Mouse (Mus musculus) heart, adult 2 months (tissue): ENCODE data around the gene Ints7. TPM values are rescaled to one million over a fixed set of nuclear protein-coding genes. Genes with fewer than 3 reads are reported as not detected.

Experiments
- DNase-seq, 2 experiments: peaks; one replicate each; pipeline ENCODE4 v3.0.0; 2021
- H3K27ac ChIP-seq: fragments of 200-600 bp; 2 replicates; pipeline ENCODE4 v1.8.1; 2022
- H3K27me3 ChIP-seq: fragments of 200-500 bp; 2 replicates; pipeline ENCODE4 v1.6.1; 2012; ENCODE audit warnings: mild to moderate bottlenecking, low read length, inconsistent platforms, mixed read lengths; ENCODE audit not compliant: control insufficient read depth, insufficient read depth
- H3K36me3 ChIP-seq: fragments of 200-500 bp; 2 replicates; pipeline ENCODE4 v1.6.1; 2012; ENCODE audit warnings: low read length, inconsistent platforms; ENCODE audit not compliant: control insufficient read depth, insufficient read depth
- H3K4me1 ChIP-seq: fragments of 200-500 bp; 2 replicates; pipeline ENCODE4 v1.6.1; 2011; ENCODE audit warnings: low read length; ENCODE audit not compliant: control insufficient read depth, insufficient read depth
- H3K4me3 ChIP-seq: fragments of 200-600 bp; 2 replicates; pipeline ENCODE4 v1.8.1; 2022
- H3K79me2 ChIP-seq: fragments of 200-500 bp; replicated peaks from 2 replicates; pipeline ENCODE4 v1.6.1; 2012; ENCODE audit warnings: mild to moderate bottlenecking, inconsistent platforms, low read length, moderate library complexity, mixed read lengths; ENCODE audit not compliant: control insufficient read depth, insufficient read depth
- H3K9ac ChIP-seq: fragments of 200-500 bp; 2 replicates; pipeline ENCODE4 v1.6.1; 2012; ENCODE audit warnings: low read depth, mild to moderate bottlenecking, control low read depth, inconsistent platforms, low read length, mixed read lengths
- CTCF ChIP-seq: fragments of 200-600 bp; IDR thresholded peaks from 2 replicates; pipeline ENCODE4 v1.8.1; 2022; ENCODE audit warnings: antibody characterized with exemption, mild to moderate bottlenecking, moderate library complexity
- EP300 ChIP-seq: fragments of 200-500 bp; IDR thresholded peaks from 2 replicates; pipeline ENCODE4 v1.6.1; 2011; ENCODE audit warnings: low read depth, low read length, control low read depth; ENCODE audit not compliant: insufficient read depth
- POLR2A ChIP-seq: fragments of 200-500 bp; IDR thresholded peaks from 2 replicates; pipeline ENCODE4 v1.6.1; 2011; ENCODE audit warnings: mild to moderate bottlenecking, low read depth, low read length, control low read depth; ENCODE audit not compliant: insufficient read depth
- WGBS: fragments of 180-500 bp; shearing (Covaris S2); methylation state at CpG from one replicate; pipeline ENCODE4 v1.1.7; 2018; 5-methylcytosine and 5-hydroxymethylcytosine counted together
- intact Hi-C: fragments of 180-260 bp; cut with DNase I; formaldehyde crosslinking; loops from one replicate; pipeline ENCODE4 v1.15.1; 2025
- polyA plus RNA-seq: library from polyadenylated mRNA; depleted of rRNA; stranded (reverse); fragments of >200 nt; gene quantifications from 2 replicates; pipeline ENCODE4 v1.2.3, GENCODE M21; 2012; rRNA removed
- total RNA-seq, 2 experiments: library from RNA; stranded (reverse); gene quantifications; 2 replicates each; pipeline ENCODE4 v1.2.3; 2021

Ints7 gene
- total and polyA plus RNA-seq, 3 experiments = 9.5 to 16.3 (median 11.2) TPM

- TF ChIP-seq POLR2A (no peak), EP300 (no peak), CTCF (no peak)
- Histone ChIP-seq H3K36me3 (no peaks in the 10 kb centered on the region), H3K79me2 (no peaks in the 10 kb centered on the region), H3K27me3 (no peaks in the 10 kb centered on the region), H3K9ac (no peak overlapping the region), H3K4me1 (no peaks in the 10 kb centered on the region), H3K4me3 (no peak overlapping the region), H3K27ac (no peak overlapping the region)
- no peak for DNase-seq
- WGBS = 75% methylated on average over 6 of the region's 6 CpGs
- intact Hi-C loops = no loop called here
Observed at GRCm38 (mm10) chr1:191663603-191664002, 88.2 kb downstream of the Ints7 start.

DNA sequence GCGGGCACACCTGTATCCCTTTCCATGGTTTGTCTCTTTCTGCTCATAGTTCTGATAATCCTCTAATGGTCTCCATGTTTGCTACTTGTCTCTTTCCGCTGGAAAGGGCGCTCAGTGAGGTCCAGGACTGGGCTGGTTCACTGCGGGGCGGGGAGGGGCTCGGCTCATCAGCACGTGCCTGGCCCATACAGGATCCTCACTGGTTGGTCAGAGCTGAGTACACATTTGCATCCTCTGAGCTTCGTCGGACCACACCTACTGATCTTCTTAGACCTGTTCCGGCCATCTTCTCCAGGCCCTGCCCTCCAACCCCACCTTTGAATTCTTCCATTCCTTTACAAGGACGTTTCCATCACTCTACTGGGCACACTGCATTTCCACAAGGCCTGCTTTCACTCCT lies 90.9 kb downstream of the Ints7 start:
- no peaks in the 10 kb centered on the region for H3K36me3 ChIP-seq
- DNase-seq = no peak
- H3K4me1 ChIP-seq = no peaks in the 10 kb centered on the region
- H3K4me3 ChIP-seq = no peak overlapping the region
- 88% methylated on average over 11 of the region's 11 CpGs for WGBS
- H3K27ac ChIP-seq = no peak overlapping the region
- no peak overlapping the region for H3K9ac ChIP-seq
- TF ChIP-seq POLR2A = no peak
- no peak for TF ChIP-seq EP300
- TF ChIP-seq CTCF = no peak
- no peaks in the 10 kb centered on the region for H3K79me2 ChIP-seq
- intact Hi-C loops = no loop called here
- no peaks in the 10 kb centered on the region for H3K27me3 ChIP-seq

GRCm38 (mm10) chr1:191668030-191668429 lies 92.6 kb downstream of the Ints7 start:
- Histone ChIP-seq H3K9ac (no peak overlapping the region), H3K4me3 (no peak overlapping the region), H3K4me1 (no peaks in the 10 kb centered on the region), H3K27ac (no peak overlapping the region), H3K79me2 (no peaks in the 10 kb centered on the region), H3K27me3 (peaks cover 1% of the 10 kb centered on the region; the same call in 1 of the 2 replicates), H3K36me3 (no peaks in the 10 kb centered on the region)
- no peak for DNase-seq
- TF ChIP-seq EP300 (no peak), CTCF (no peak), POLR2A (no peak)
- WGBS = 55% methylated on average over 9 of the region's 9 CpGs
- intact Hi-C loops = no loop called here

Other genes starting within 250 kb of the Ints7 start
- 1 to 10 TPM; 3.3 to 3.6 TPM for gene Tmem206, start 249.7 kb upstream of the Ints7 start, total RNA-seq
- 3.9 and 6.0 TPM in 2 replicates for gene Tmem206, start 249.7 kb upstream of the Ints7 start, polyA plus RNA-seq
- 100 to 1,000 TPM; 105 to 110 TPM for gene Ppp2r5a, start 172.4 kb upstream of the Ints7 start, total RNA-seq
- 53.7 and 79.2 TPM in 2 replicates for gene Ppp2r5a, start 172.4 kb upstream of the Ints7 start, polyA plus RNA-seq
- gene Dtl, start 92 bp upstream of the Ints7 start, total RNA-seq = under 1 TPM; 0.16 to 0.27 TPM
- gene Dtl, start 92 bp upstream of the Ints7 start, polyA plus RNA-seq = 0.06 and 0.29 TPM in 2 replicates
- 100 to 1,000 TPM in 1 of 2 experiments, 10 to 100 TPM in 1; 99.1 to 119 TPM for gene Lpgat1, start 142.2 kb downstream of the Ints7 start, total RNA-seq
- gene Lpgat1, start 142.2 kb downstream of the Ints7 start, polyA plus RNA-seq = 16.8 and 30.0 TPM in 2 replicates
- gene Nek2, start 245.8 kb downstream of the Ints7 start, total RNA-seq = under 1 TPM; 0.09 to 0.37 TPM
- gene Nek2, start 245.8 kb downstream of the Ints7 start, polyA plus RNA-seq = 0.44 and 0.47 TPM in 2 replicates